Mouse (Mus musculus) CH12.LX (cell line): ENCODE measurements around the gene Osbpl6.

ENCODE experiments used
- CTCF ChIP-seq, 2 experiments: IDR thresholded peaks in 1 of 2; conservative IDR thresholded peaks in 1 of 2; 2 replicates each; pipeline ENCODE4 v1.5.1; 2011 to 2012; ENCODE audit warnings: low read depth in 2 of 2, low read length in 2 of 2, improper control_type of control experiment in 1 of 2, inconsistent platforms in 1 of 2, mild to moderate bottlenecking in 1 of 2, moderate library complexity in 1 of 2
- ELF1 ChIP-seq: IDR thresholded peaks from 2 replicates; pipeline ENCODE4 v1.6.1; 2014; ENCODE audit warnings: low read depth, mild to moderate bottlenecking, inconsistent platforms, low read length, improper control_type of control experiment
- EP300 ChIP-seq: IDR thresholded peaks from 2 replicates; pipeline ENCODE4 v1.6.1; 2011; ENCODE audit warnings: low read length, improper control_type of control experiment
- ETS1 ChIP-seq: conservative IDR thresholded peaks from 2 replicates; pipeline ENCODE4 v1.6.1; 2012; ENCODE audit warnings: low read depth, mild to moderate bottlenecking, inconsistent platforms, low read length, improper control_type of control experiment, moderate library complexity
- MAFK ChIP-seq: IDR thresholded peaks from 2 replicates; pipeline ENCODE4 v1.6.1; 2011; ENCODE audit warnings: low read length, improper control_type of control experiment; ENCODE audit not compliant: insufficient replicate concordance
- MEF2A ChIP-seq: IDR thresholded peaks from 2 replicates; pipeline ENCODE4 v1.6.1; 2014; ENCODE audit warnings: low read depth, mild to moderate bottlenecking, inconsistent platforms, low read length, improper control_type of control experiment, borderline replicate concordance
- NRF1 ChIP-seq: IDR thresholded peaks from 2 replicates; pipeline ENCODE4 v1.6.1; 2014; ENCODE audit warnings: low read depth, mild to moderate bottlenecking, inconsistent platforms, low read length, improper control_type of control experiment, moderate library complexity
- PAX5 ChIP-seq: IDR thresholded peaks from 2 replicates; pipeline ENCODE4 v1.6.1; 2012; ENCODE audit warnings: low read length, inconsistent platforms, mixed read lengths
- POLR2A ChIP-seq: IDR thresholded peaks from 2 replicates; pipeline ENCODE4 v1.6.1; 2011; ENCODE audit warnings: low read depth, mild to moderate bottlenecking, improper control_type of control experiment, low read length
- RAD21 ChIP-seq: IDR thresholded peaks from 2 replicates; pipeline ENCODE4 v1.6.1; 2011; ENCODE audit warnings: low read depth, mild to moderate bottlenecking, low read length, improper control_type of control experiment, moderate library complexity
- SIN3A ChIP-seq: IDR thresholded peaks from 2 replicates; pipeline ENCODE4 v1.6.1; 2012; ENCODE audit warnings: low read length, improper control_type of control experiment, inconsistent platforms
- USF1 ChIP-seq: IDR thresholded peaks from 2 replicates; pipeline ENCODE4 v1.6.1; 2014; ENCODE audit warnings: low read depth, mild to moderate bottlenecking, inconsistent platforms, low read length, improper control_type of control experiment

DNA sequence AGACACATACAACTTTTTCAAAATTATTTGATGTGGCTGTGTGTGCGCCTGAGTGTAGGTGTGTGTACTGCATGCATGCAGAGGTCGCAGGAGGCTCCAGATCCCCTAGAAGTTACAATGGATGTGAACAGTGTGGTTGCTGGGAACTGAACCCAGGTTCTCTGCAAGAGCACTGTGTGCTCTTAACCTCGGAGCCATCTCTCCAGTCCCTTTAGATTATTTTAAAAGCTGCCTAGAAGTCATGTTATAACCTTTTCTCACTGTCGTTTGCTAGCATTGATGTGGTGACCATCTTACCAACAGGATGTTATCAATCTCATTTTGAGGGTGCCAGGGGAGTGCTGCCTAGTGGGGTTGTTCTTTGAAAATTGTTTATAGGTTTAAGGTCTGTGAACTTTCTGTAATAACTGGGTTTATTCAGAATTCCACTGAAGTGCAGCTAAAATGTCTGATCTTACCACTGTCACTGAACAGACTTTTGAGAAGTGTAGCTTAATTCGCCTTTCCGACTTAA lies 15.2 kb downstream of the Osbpl6 start:
- TF ChIP-seq CTCF (conservative IDR thresholded peaks at IDR 0.05 in 1 of 2, IDR thresholded peaks at IDR 0.05 in 1 of 2; ENCODE audit: low read depth in 2 of 2, low read length in 2 of 2) (no peak), MAFK (no peak), POLR2A (no peak), SIN3A (no peak), USF1 (no peak), RAD21 (no peak), PAX5 (no peak), ELF1 (no peak), EP300 (no peak), NRF1 (no peak), MEF2A (no peak), ETS1 (no peak)
